Mouse (Mus musculus) myocyte (in vitro differentiated cells): ENCODE measurements at regions not wholly inside any gene's neighbourhood (a gene's known extent, or its start where the extent isn't known, plus 50 kb on each side); places are given as distances from the start of the nearest gene placed in this dataset.

Experiments
- H3K27me3 ChIP-seq: one replicate; pipeline ENCODE4 v1.6.1; 2011; ENCODE audit not compliant: control insufficient read depth, insufficient read depth, insufficient read length
- H3K36me3 ChIP-seq: one replicate; pipeline ENCODE4 v1.6.1; 2011; ENCODE audit not compliant: control insufficient read depth, insufficient read depth
- H3K4me2 ChIP-seq: one replicate; pipeline ENCODE4 v1.6.1; 2011; ENCODE audit warnings: low read depth, control low read depth
- H3K4me3 ChIP-seq: one replicate; pipeline ENCODE4 v1.5.1; 2011; ENCODE audit warnings: mild to moderate bottlenecking, control low read depth, moderate library complexity
- H3K79me2 ChIP-seq: one replicate; pipeline ENCODE4 v1.6.1; 2011; ENCODE audit not compliant: control insufficient read depth, insufficient read depth
- H3ac ChIP-seq: one replicate; pipeline ENCODE4 v1.6.1; 2011; ENCODE audit not compliant: control insufficient read depth, insufficient read length
- CEBPB ChIP-seq: IDR thresholded peaks from 2 replicates; pipeline ENCODE4 v1.6.1; 2011; ENCODE audit warnings: mild to moderate bottlenecking, moderate library complexity; ENCODE audit not compliant: poor library complexity, insufficient read depth, severe bottlenecking
- E2F4 ChIP-seq: IDR thresholded peaks from one replicate; pipeline ENCODE4 v1.6.1; 2011; ENCODE audit warnings: mild to moderate bottlenecking, control low read depth, moderate library complexity; ENCODE audit not compliant: insufficient read depth
- MAX ChIP-seq: IDR thresholded peaks from one replicate; pipeline ENCODE4 v1.6.1; 2011; ENCODE audit warnings: low read depth, mild to moderate bottlenecking, control low read depth
- MYOD1 ChIP-seq, 3 experiments: IDR thresholded peaks; one replicate each; pipeline ENCODE4 v1.6.1; 2011; ENCODE audit warnings: control low read depth in 2 of 3, low read depth in 2 of 3, mild to moderate bottlenecking in 2 of 3, moderate library complexity in 1 of 3; ENCODE audit not compliant: insufficient read length in 2 of 3, control insufficient read depth in 1 of 3
- MYOG ChIP-seq, 3 experiments: IDR thresholded peaks; one replicate each; pipeline ENCODE4 v1.6.1; 2011; ENCODE audit warnings: control low read depth in 2 of 3, low read depth in 2 of 3, mild to moderate bottlenecking in 2 of 3; ENCODE audit not compliant: insufficient read length in 2 of 3, control insufficient read depth in 1 of 3, insufficient read depth in 1 of 3
- POLR2A ChIP-seq: IDR thresholded peaks from one replicate; pipeline ENCODE4 v1.6.1; 2011; ENCODE audit warnings: low read depth, mild to moderate bottlenecking, control low read depth, moderate library complexity; ENCODE audit not compliant: insufficient read length
- POLR2AphosphoS2 ChIP-seq: IDR thresholded peaks from one replicate; pipeline ENCODE4 v1.6.1; 2011; ENCODE audit warnings: low read depth, control low read depth; ENCODE audit not compliant: insufficient read length
- REST ChIP-seq: IDR thresholded peaks from one replicate; pipeline ENCODE4 v1.6.1; 2011; ENCODE audit warnings: mild to moderate bottlenecking, control low read depth, moderate library complexity; ENCODE audit not compliant: insufficient read depth, insufficient read length
- SRF ChIP-seq: IDR thresholded peaks from one replicate; pipeline ENCODE4 v1.6.1; 2011; ENCODE audit warnings: low read depth; ENCODE audit not compliant: control insufficient read depth, insufficient read length
- TCF12 ChIP-seq: IDR thresholded peaks from one replicate; pipeline ENCODE4 v1.6.1; 2011; ENCODE audit warnings: mild to moderate bottlenecking, control low read depth; ENCODE audit not compliant: poor library complexity, insufficient read depth, severe bottlenecking
- TCF3 ChIP-seq: IDR thresholded peaks from one replicate; pipeline ENCODE4 v1.6.1; 2011; ENCODE audit warnings: low read depth, control low read depth; ENCODE audit not compliant: insufficient read length
- USF1 ChIP-seq: IDR thresholded peaks from one replicate; pipeline ENCODE4 v1.6.1; 2011; ENCODE audit warnings: low read depth, mild to moderate bottlenecking, control low read depth, moderate library complexity

DNA sequence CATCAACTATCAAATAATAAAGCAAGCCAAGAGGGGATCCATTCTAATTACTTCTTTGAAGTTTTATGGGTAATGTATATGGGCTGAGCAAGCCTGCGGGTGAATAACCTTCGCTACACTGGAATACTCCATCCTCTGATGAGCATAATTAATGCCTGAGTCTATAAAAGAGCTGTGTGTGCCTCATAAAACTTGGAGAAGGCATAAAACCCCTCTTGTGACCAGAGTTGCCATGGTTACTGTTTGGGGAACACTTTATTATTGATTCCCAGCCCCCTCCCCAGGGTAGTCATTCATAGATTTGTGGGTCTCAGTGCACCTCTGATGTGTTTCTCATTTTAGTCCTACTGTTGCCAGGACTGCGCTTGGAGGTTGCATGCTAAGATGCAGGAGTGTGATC lies 120.0 kb downstream of the Glrx3 start:
- Histone ChIP-seq H3K36me3 (no peaks in the 10 kb centered on the region), H3K4me3 (no peak overlapping the region), H3K27me3 (no peaks in the 10 kb centered on the region), H3K4me2 (no peak overlapping the region), H3ac (no peak overlapping the region), H3K79me2 (no peaks in the 10 kb centered on the region)
- TF ChIP-seq REST: no peak
- no peak for TF ChIP-seq POLR2AphosphoS2
- TF ChIP-seq TCF12: no peak
- no peak for TF ChIP-seq MAX
- no peak for TF ChIP-seq MYOG (IDR thresholded peaks at IDR 0.05; ENCODE audit: control insufficient read depth in 1 of 3, insufficient read depth in 1 of 3, insufficient read length in 2 of 3, low read depth in 2 of 3)
- no peak for TF ChIP-seq CEBPB
- TF ChIP-seq POLR2A: no peak

DNA sequence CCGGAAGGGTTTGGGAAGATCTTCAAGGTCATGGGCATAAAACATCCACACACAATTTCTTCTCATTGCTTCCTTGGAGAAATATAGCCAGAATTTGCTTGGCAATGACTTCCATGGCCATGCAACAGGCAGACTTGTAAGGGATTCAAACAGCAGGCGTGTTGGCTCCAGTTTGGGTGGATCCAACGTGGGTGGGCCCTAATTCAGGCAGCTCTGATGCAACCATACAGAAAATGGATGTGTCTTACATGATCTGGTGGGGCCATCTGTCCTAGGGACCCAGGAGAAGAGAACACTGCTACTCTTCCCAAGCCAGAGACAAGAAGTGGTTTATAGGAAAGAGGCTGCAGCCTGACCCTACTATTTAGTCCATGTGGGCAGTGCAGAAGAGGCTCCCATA lies 121.5 kb downstream of the Glrx3 start:
- Histone ChIP-seq H3K4me2 (no peak overlapping the region), H3ac (no peak overlapping the region), H3K79me2 (no peaks in the 10 kb centered on the region), H3K36me3 (no peaks in the 10 kb centered on the region), H3K4me3 (no peak overlapping the region), H3K27me3 (no peaks in the 10 kb centered on the region)
- TF ChIP-seq POLR2A (no peak), E2F4 (no peak), MYOD1 (IDR thresholded peaks at IDR 0.05; ENCODE audit: control insufficient read depth in 1 of 3, insufficient read length in 2 of 3, low read depth in 2 of 3) (no peak), TCF12 (no peak), USF1 (no peak), CEBPB (no peak), POLR2AphosphoS2 (no peak), MAX (no peak), SRF (no peak), TCF3 (no peak), REST (no peak), MYOG (IDR thresholded peaks at IDR 0.05; ENCODE audit: control insufficient read depth in 1 of 3, insufficient read depth in 1 of 3, insufficient read length in 2 of 3, low read depth in 2 of 3) (no peak)

DNA sequence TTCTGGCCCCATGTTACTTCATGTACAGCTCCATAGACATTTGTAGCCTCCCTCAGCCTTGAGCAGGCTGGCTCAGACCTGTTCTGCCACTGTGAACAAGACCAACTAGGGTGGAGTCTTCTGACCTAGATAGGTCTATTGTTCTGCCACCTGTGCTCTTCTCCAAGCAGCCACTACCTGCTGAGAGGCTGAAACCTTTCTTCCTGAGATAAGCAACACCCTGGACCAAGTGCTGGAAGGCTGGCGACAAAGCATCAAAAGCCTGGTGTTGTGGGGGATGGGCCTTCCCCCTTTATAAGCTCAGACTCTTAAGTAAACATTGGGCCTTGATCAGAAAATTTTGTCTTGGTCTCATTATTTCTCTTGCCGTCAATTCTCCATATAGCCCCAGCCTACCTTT lies 132.8 kb downstream of the Glrx3 start:
- no peaks in the 10 kb centered on the region for H3K27me3 ChIP-seq
- H3K4me2 ChIP-seq: no peak overlapping the region
- no peak overlapping the region for H3K4me3 ChIP-seq
- TF ChIP-seq POLR2AphosphoS2: no peak
- TF ChIP-seq MYOG (IDR thresholded peaks at IDR 0.05; ENCODE audit: control insufficient read depth in 1 of 3, insufficient read depth in 1 of 3, insufficient read length in 2 of 3, low read depth in 2 of 3): no peak
- TF ChIP-seq POLR2A: no peak
- TF ChIP-seq MYOD1 (IDR thresholded peaks at IDR 0.05; ENCODE audit: control insufficient read depth in 1 of 3, insufficient read length in 2 of 3, low read depth in 2 of 3): no peak
- TF ChIP-seq E2F4: no peak
- TF ChIP-seq CEBPB: no peak
- no peak for TF ChIP-seq SRF
- no peak for TF ChIP-seq REST
- TF ChIP-seq MAX: no peak
- no peaks in the 10 kb centered on the region for H3K36me3 ChIP-seq
- no peaks in the 10 kb centered on the region for H3K79me2 ChIP-seq
- no peak overlapping the region for H3ac ChIP-seq

DNA sequence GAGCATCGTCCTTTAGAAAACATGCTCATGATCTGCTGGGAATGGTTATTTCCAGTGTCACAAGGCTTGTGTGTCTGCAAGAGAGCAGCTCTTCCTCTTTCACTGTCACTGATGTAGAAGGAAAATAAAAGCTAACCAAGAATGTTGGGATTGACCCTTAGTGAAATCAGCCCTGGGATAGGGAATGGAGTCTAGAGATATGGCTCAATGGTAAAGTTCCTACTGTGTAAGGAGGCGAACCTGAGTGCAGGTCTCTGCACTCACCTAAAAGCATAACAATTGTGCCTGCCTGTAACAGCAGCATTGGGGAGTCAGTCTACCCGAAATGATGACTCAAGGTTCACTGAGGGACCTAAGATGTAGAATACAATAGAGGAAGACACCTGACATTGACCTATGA lies 138.1 kb downstream of the Glrx3 start:
- Histone ChIP-seq H3K4me2 (no peak overlapping the region), H3K4me3 (no peak overlapping the region), H3K79me2 (no peaks in the 10 kb centered on the region), H3ac (no peak overlapping the region), H3K36me3 (no peaks in the 10 kb centered on the region), H3K27me3 (no peaks in the 10 kb centered on the region)
- TF ChIP-seq TCF3: no peak
- TF ChIP-seq E2F4: no peak
- no peak for TF ChIP-seq MYOG (IDR thresholded peaks at IDR 0.05; ENCODE audit: control insufficient read depth in 1 of 3, insufficient read depth in 1 of 3, insufficient read length in 2 of 3, low read depth in 2 of 3)
- no peak for TF ChIP-seq POLR2A
- TF ChIP-seq MYOD1 (IDR thresholded peaks at IDR 0.05; ENCODE audit: control insufficient read depth in 1 of 3, insufficient read length in 2 of 3, low read depth in 2 of 3): no peak
- no peak for TF ChIP-seq POLR2AphosphoS2
- no peak for TF ChIP-seq SRF
- no peak for TF ChIP-seq REST
- no peak for TF ChIP-seq CEBPB
- no peak for TF ChIP-seq TCF12
- no peak for TF ChIP-seq MAX

DNA sequence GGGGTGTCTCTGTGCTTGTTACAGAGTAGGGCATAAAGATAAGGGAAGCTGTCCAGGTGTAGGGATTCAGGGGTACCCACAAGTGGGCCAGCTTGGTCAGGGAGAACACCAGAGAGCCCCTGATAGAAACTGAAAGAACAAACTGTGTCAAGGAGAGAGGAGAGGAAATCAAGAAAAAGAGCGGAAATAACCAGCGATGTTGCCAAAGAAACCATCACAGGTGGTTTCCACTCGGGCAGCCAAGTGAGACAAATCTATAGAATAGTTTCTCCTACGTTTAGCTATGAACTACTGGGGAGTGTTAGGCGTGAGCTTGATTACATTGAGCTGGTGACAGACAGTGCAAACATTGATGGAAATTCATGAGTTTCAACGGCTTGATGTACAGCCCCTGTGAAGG lies 138.8 kb downstream of the Glrx3 start:
- Histone ChIP-seq H3K4me2 (no peak overlapping the region), H3K27me3 (no peaks in the 10 kb centered on the region), H3ac (no peak overlapping the region), H3K79me2 (no peaks in the 10 kb centered on the region), H3K4me3 (no peak overlapping the region), H3K36me3 (no peaks in the 10 kb centered on the region)
- no peak for TF ChIP-seq MAX
- TF ChIP-seq POLR2AphosphoS2: no peak
- no peak for TF ChIP-seq USF1
